Mouse (Mus musculus) midbrain, postnatal 0 days (tissue): ENCODE data around the gene Asap3. TPM values are rescaled to one million over a fixed set of nuclear protein-coding genes. Genes with fewer than 3 reads are reported as not detected.

Experiments
- ATAC-seq: fragments of 200-750 bp; cut with Nextera tagmentation; 2 replicates; pipeline ENCODE4 v1.8.0; 2017; ENCODE audit warnings: moderate number of reproducible peaks, mild to moderate bottlenecking, moderate TSS enrichment, moderate library complexity; ENCODE audit not compliant: low FRiP score
- DNase-seq: peaks from one replicate; pipeline ENCODE4 v3.0.0-alpha.2; 2015; ENCODE audit warnings: low spot score
- H3K27ac ChIP-seq: fragments of 300-500 bp; sonication (generic); 2 replicates; pipeline ENCODE4 v1.5.1; 2014; ENCODE audit warnings: low read depth, mild to moderate bottlenecking, low read length, mixed read lengths
- H3K27me3 ChIP-seq: fragments of 300-500 bp; sonication (generic); 2 replicates; pipeline ENCODE4 v1.6.1; 2014; ENCODE audit warnings: low read length, control low read depth, mixed read lengths; ENCODE audit not compliant: insufficient read depth
- H3K36me3 ChIP-seq: fragments of 300-500 bp; sonication (generic); 2 replicates; pipeline ENCODE4 v1.6.1; 2014; ENCODE audit warnings: low read length, control low read depth, mixed read lengths; ENCODE audit not compliant: insufficient read depth
- H3K4me1 ChIP-seq: fragments of 300-500 bp; sonication (generic); 2 replicates; pipeline ENCODE4 v1.6.1; 2014; ENCODE audit warnings: mild to moderate bottlenecking, control low read depth, antibody characterized with exemption, low read length, mixed read lengths; ENCODE audit not compliant: insufficient read depth
- H3K4me2 ChIP-seq: fragments of 300-500 bp; sonication (generic); 2 replicates; pipeline ENCODE4 v1.6.1; 2014; ENCODE audit warnings: low read depth, mild to moderate bottlenecking, low read length, mixed read lengths; ENCODE audit not compliant: poor library complexity, severe bottlenecking
- H3K4me3 ChIP-seq: fragments of 300-500 bp; sonication (generic); 2 replicates; pipeline ENCODE4 v1.5.1; 2014; ENCODE audit warnings: low read depth, mild to moderate bottlenecking, low read length, moderate library complexity
- H3K9ac ChIP-seq: fragments of 300-500 bp; sonication (generic); replicated peaks from 2 replicates; pipeline ENCODE4 v1.6.1; 2014; ENCODE audit warnings: mild to moderate bottlenecking, low read length, moderate library complexity, mixed read lengths; ENCODE audit not compliant: poor library complexity, severe bottlenecking
- H3K9me3 ChIP-seq: fragments of 300-500 bp; sonication (generic); 2 replicates; pipeline ENCODE4 v1.6.1; 2016; ENCODE audit warnings: low read length, control low read depth
- CTCF ChIP-seq: IDR thresholded peaks from 2 replicates; pipeline ENCODE4 v1.5.1; 2016; ENCODE audit warnings: antibody characterized with exemption, mild to moderate bottlenecking
- WGBS: fragments of 180-500 bp; shearing (Covaris S2); extraction: QIAGEN DNeasy Blood & Tissue Kit; methylation state at CpG from one replicate; pipeline ENCODE4 v1.1.7; 2014; 5-methylcytosine and 5-hydroxymethylcytosine counted together
- polyA plus RNA-seq: library from polyadenylated mRNA; unstranded; fragments of >200 nt; fragmentation: Nextera tagmentation; extraction: Ambion mirVana; gene quantifications from 2 replicates; pipeline ENCODE4 v1.2.1, GENCODE M21; 2015
- total RNA-seq: library from RNA; depleted of rRNA; stranded (reverse); fragments of >200 nt; gene quantifications from 2 replicates; pipeline ENCODE4 v1.2.3, GENCODE M21; 2014; rRNA removed

Gene Asap3
- total and polyA plus RNA-seq, 2 experiments from 2014 or later = 3.7 to 7.6 TPM

DNA sequence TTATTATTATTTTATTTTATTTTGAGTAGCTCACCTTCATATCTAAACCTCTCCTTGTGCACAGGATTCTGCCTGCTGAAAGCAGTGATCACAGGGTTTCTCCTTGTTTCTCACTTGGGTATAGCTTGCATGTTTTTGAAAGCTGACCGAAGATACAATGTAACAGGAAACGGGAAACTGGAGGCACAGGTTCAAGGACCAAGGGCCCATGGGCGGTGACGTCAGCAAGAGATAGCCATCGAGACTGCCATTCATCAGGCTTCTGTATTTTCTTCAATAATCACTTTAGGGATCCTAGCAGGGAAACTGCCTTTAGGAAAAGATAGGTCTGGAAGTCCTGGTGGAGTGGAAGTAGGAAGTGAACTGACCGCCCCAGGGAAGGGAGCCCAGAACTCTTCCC, 85.5 kb downstream of the Asap3 start:
- Histone ChIP-seq H3K9me3 (no peaks in the 10 kb centered on the region), H3K36me3 (peaks cover 31% of the 10 kb centered on the region), H3K27me3 (no peaks in the 10 kb centered on the region), H3K27ac (no peak overlapping the region), H3K9ac (no peak overlapping the region), H3K4me2 (no peak overlapping the region), H3K4me3 (no peak overlapping the region), H3K4me1 (no peaks in the 10 kb centered on the region)
- 92% methylated on average over 6 of the region's 6 CpGs for WGBS
- no peak for DNase-seq
- TF ChIP-seq CTCF = no peak
- ATAC-seq = no peak

Other genes starting within 250 kb of the Asap3 start
- 33.5 and 47.5 TPM in 2 replicates for gene Gale, start 242.6 kb upstream of the Asap3 start, total RNA-seq
- 36.7 and 41.6 TPM in 2 replicates for gene Gale, start 242.6 kb upstream of the Asap3 start, polyA plus RNA-seq
- 157 and 182 TPM in 2 replicates for gene Lypla2, start 233.7 kb upstream of the Asap3 start, total RNA-seq
- 212 and 227 TPM in 2 replicates for gene Lypla2, start 233.7 kb upstream of the Asap3 start, polyA plus RNA-seq
- 61.6 and 67.9 TPM in 2 replicates for gene Pithd1, start 219.1 kb upstream of the Asap3 start, total RNA-seq
- gene Pithd1, start 219.1 kb upstream of the Asap3 start, polyA plus RNA-seq = 90.5 and 101 TPM in 2 replicates
- gene Eloa, start 184.6 kb upstream of the Asap3 start, total RNA-seq = 23.3 and 27.7 TPM in 2 replicates
- gene Eloa, start 184.6 kb upstream of the Asap3 start, polyA plus RNA-seq = 19.0 and 19.3 TPM in 2 replicates
- gene Rpl11, start 152.9 kb upstream of the Asap3 start, total RNA-seq = 601 and 1,077 TPM in 2 replicates
- gene Rpl11, start 152.9 kb upstream of the Asap3 start, polyA plus RNA-seq = 273 and 275 TPM in 2 replicates
- gene Id3, start 62.9 kb upstream of the Asap3 start, total RNA-seq = 121 and 208 TPM in 2 replicates
- gene Id3, start 62.9 kb upstream of the Asap3 start, polyA plus RNA-seq = 148 and 156 TPM in 2 replicates
- 1.1 and 2.0 TPM in 2 replicates for gene E2f2, start 34.0 kb upstream of the Asap3 start, total RNA-seq
- gene E2f2, start 34.0 kb upstream of the Asap3 start, polyA plus RNA-seq = 0.46 and 0.50 TPM in 2 replicates
- 0.66 and 1.1 TPM in 2 replicates for gene Tcea3, start 41.4 kb downstream of the Asap3 start, total RNA-seq
- 2.7 and 3.1 TPM in 2 replicates for gene Tcea3, start 41.4 kb downstream of the Asap3 start, polyA plus RNA-seq
- gene Zfp46, start 78.3 kb downstream of the Asap3 start, total RNA-seq = 53.8 and 66.9 TPM in 2 replicates
- 27.2 and 27.7 TPM in 2 replicates for gene Zfp46, start 78.3 kb downstream of the Asap3 start, polyA plus RNA-seq
- gene Hnrnpr, start 104.6 kb downstream of the Asap3 start, total RNA-seq = 98.0 and 113 TPM in 2 replicates
- 157 and 162 TPM in 2 replicates for gene Hnrnpr, start 104.6 kb downstream of the Asap3 start, polyA plus RNA-seq
- gene Htr1d, start 217.2 kb downstream of the Asap3 start, total RNA-seq = 4.4 and 5.1 TPM in 2 replicates
- gene Htr1d, start 217.2 kb downstream of the Asap3 start, polyA plus RNA-seq = 5.3 and 5.9 TPM in 2 replicates